Mouse (Mus musculus) embryo, embryonic 10 days (tissue): ENCODE data around the gene Cxcl16.

Experiments
- DNase-seq: peaks from one replicate; pipeline ENCODE4 v3.0.0-alpha.2; 2015; ENCODE audit warnings: low spot score

The Cxcl16 gene

DNA sequence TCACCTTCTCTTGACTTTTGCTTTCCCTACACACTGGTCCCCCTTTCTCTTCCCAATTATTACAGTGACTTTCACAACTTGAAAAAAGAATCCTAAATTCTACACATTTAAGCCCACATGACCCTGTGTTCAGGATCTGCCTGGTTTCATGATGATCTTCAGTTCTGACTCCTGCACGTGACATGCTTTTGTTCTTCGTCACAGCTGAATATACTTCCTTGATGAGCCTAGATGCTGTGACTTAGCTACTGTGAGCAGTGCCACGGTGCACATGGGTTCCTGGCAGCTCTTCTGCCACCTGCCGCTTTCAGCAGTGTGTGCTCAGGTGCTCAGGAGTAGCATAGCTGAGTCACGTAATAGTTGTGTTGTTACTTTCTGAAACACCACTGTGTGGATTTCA, 47.2 kb downstream of the Cxcl16 start:
- DNase-seq: no peak

DNA sequence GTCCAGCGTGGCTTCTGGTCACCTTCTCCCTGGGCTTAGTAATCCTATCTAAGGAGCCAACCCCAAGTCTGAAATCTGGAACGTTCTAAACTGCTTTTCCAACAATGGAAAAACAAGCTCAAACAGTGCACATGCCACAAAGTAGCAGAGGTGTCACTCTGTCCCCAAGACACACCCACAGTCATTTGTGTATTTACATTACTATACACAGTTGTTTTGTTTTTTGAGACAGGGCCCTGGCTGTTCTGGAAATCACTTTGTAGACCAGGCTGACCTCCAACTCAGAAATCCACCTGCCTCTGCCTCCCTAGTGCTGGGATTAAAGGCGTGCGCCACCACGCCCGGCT, 49.5 kb downstream of the Cxcl16 start:
- DNase-seq: no peak

DNA sequence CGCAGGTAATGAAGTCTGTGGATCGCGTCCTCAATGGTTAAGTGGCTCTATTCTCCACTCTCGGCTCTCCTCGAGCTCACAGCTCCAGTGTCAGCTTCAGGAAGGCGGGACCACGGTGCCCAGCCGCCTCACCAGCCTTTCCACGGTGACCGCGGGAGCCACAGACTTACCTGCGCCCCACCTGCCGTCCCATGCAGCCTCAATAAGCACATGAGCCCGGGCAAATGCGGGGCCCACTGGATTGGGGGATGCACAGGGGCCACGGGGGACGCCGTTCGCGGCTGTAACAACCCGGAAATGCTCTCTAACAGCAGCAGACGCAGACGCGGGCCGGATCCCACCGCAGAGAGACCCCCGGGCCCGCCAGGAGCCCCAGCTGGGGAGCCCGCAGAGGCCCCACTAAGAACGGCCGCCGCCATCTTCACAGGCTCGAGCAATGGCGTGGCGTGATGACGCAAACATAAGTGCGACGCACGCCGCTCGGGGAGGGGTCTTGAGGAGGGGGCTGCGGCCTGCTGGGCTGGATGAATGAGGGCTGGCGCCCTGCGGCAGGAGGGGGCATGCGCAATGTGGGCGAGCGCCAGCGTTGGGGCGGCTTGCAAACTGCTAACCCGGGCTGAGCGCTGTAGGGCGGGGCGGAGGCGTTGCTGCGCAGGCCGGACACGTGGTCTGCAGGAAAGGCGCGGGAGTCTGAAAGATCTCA, 50.0 kb downstream of the Cxcl16 start, which contains the start of gene Pelp1:
Gene Pelp1, minus strand, starts transcription at position 438 of the 703 bp plus-strand sequence.
- peak; percentile 100 for DNase-seq
